Mouse (Mus musculus): ENCODE results near the gene Gimap7. TPM values are rescaled to one million over a fixed set of nuclear protein-coding genes. Genes with fewer than 3 reads are reported as not detected.

Gimap7 gene
- polyA plus RNA-seq, 1 experiment from 2014 or later: 0.30 TPM

- WGBS: 92% methylated on average over 1 of the region's 1 CpGs
Observed at GRCm38 (mm10) chr6:48733660-48734059, 15.2 kb downstream of the Gimap7 start.

GRCm38 (mm10) chr6:48737053-48737452 lies 18.6 kb downstream of the Gimap7 start:
- no peaks in the 10 kb centered on the region for H3K36me3 ChIP-seq
- H3K9me3 ChIP-seq: no peaks in the 10 kb centered on the region
- WGBS: 81% methylated on average over 2 of the region's 2 CpGs
- no peak overlapping the region for H3K9ac ChIP-seq
- H3K27me3 ChIP-seq (replicated peaks): peaks cover under 1% of the 10 kb centered on the region; the same call in 1 of the 2 replicates
- no peak overlapping the region for H3K4me2 ChIP-seq (replicated peaks)
- H3K4me1 ChIP-seq (replicated peaks): peaks cover 4% of the 10 kb centered on the region; the same call in 1 of the 2 replicates
- H3K27ac ChIP-seq: no peak overlapping the region
- ATAC-seq: no peak
- H3K4me3 ChIP-seq (replicated peaks): no peak overlapping the region

More at GRCm38 (mm10) chr6:48733660-48734059, 15.2 kb downstream of the Gimap7 start:
- H3K36me3 ChIP-seq: no peaks in the 10 kb centered on the region
- no peak overlapping the region for H3K9ac ChIP-seq
- H3K9me3 ChIP-seq: no peaks in the 10 kb centered on the region
- no peak overlapping the region for H3K4me3 ChIP-seq (replicated peaks)
- H3K4me2 ChIP-seq (replicated peaks): no peak overlapping the region
- no peaks in the 10 kb centered on the region for H3K27me3 ChIP-seq (replicated peaks)
- no peaks in the 10 kb centered on the region for H3K4me1 ChIP-seq (replicated peaks)
- no peak for ATAC-seq
- H3K27ac ChIP-seq: no peak overlapping the region

GRCm38 (mm10) chr6:48737688-48738087 lies 19.3 kb downstream of the Gimap7 start:
- peaks cover 9% of the 10 kb centered on the region; the same call in 1 of the 2 replicates for H3K4me1 ChIP-seq (replicated peaks)
- no peak overlapping the region for H3K4me2 ChIP-seq (replicated peaks)
- 88% methylated on average over 5 of the region's 5 CpGs for WGBS
- H3K27me3 ChIP-seq (replicated peaks): peaks cover 7% of the 10 kb centered on the region
- ATAC-seq: no peak
- H3K36me3 ChIP-seq: no peaks in the 10 kb centered on the region
- H3K4me3 ChIP-seq (replicated peaks): no peak overlapping the region
- H3K9me3 ChIP-seq: no peaks in the 10 kb centered on the region
- no peak overlapping the region for H3K9ac ChIP-seq
- no peak overlapping the region for H3K27ac ChIP-seq

- ATAC-seq: no peak
- Histone ChIP-seq H3K27me3 (replicated peaks) (peaks cover 10% of the 10 kb centered on the region), H3K36me3 (no peaks in the 10 kb centered on the region), H3K4me1 (replicated peaks) (peaks cover 16% of the 10 kb centered on the region), H3K27ac (peak within 1 kb of the TSS; percentile 54; the same call in 1 of the 2 replicates), H3K9ac (peak within 1 kb of the TSS; percentile 20; the same call in 1 of the 2 replicates), H3K4me2 (replicated peaks) (peak within 1 kb of the TSS; percentile 89), H3K4me3 (replicated peaks) (peak within 1 kb of the TSS; percentile 34), H3K9me3 (no peaks in the 10 kb centered on the region)
- 65% methylated on average over 15 of the region's 15 CpGs for WGBS
Observed at GRCm38 (mm10) chr6:48738961-48739779, 20.7 kb downstream of the Gimap7 start, which contains the start of gene Gimap1. Gene Gimap1 (plus strand): TSS chr6:48739054.

- peaks cover 10% of the 10 kb centered on the region for H3K27me3 ChIP-seq (replicated peaks)
- ATAC-seq: no peak
- no peaks in the 10 kb centered on the region for H3K36me3 ChIP-seq
- peak overlapping the region; percentile 15; the same call in 1 of the 2 replicates for H3K4me3 ChIP-seq (replicated peaks)
- no peak overlapping the region for H3K9ac ChIP-seq
- H3K27ac ChIP-seq: no peak overlapping the region
- H3K4me1 ChIP-seq (replicated peaks): peaks cover 16% of the 10 kb centered on the region
- H3K4me2 ChIP-seq (replicated peaks): peak overlapping the region; percentile 89
- no peaks in the 10 kb centered on the region for H3K9me3 ChIP-seq
- WGBS: 81% methylated on average over 3 of the region's 3 CpGs
Observed at GRCm38 (mm10) chr6:48739780-48740055, 21.3 kb downstream of the Gimap7 start.

GRCm38 (mm10) chr6:48740501-48741169 lies 22.2 kb downstream of the Gimap7 start:
- Histone ChIP-seq H3K4me1 (replicated peaks) (peaks cover 16% of the 10 kb centered on the region), H3K27ac (peak overlapping the region; percentile 89), H3K27me3 (replicated peaks) (peaks cover 10% of the 10 kb centered on the region), H3K4me3 (replicated peaks) (peak overlapping the region; percentile 15), H3K9ac (no peak overlapping the region), H3K36me3 (no peaks in the 10 kb centered on the region), H3K4me2 (replicated peaks) (peak overlapping the region; percentile 89), H3K9me3 (no peaks in the 10 kb centered on the region)
- ATAC-seq: no peak
- 50% methylated on average over 3 of the region's 3 CpGs for WGBS

- H3K4me1 ChIP-seq (replicated peaks): peaks cover 16% of the 10 kb centered on the region
- peak overlapping the region; percentile 89 for H3K27ac ChIP-seq
- H3K36me3 ChIP-seq: no peaks in the 10 kb centered on the region
- peak; percentile 79 for ATAC-seq
- 0 out of 2 replicates have a peak overlapping the region, but pooled peaks have one; percentile 6 for H3K4me3 ChIP-seq (replicated peaks)
- peaks cover 10% of the 10 kb centered on the region for H3K27me3 ChIP-seq (replicated peaks)
- H3K4me2 ChIP-seq (replicated peaks): peak overlapping the region; percentile 89
- no peak overlapping the region for H3K9ac ChIP-seq
- no peaks in the 10 kb centered on the region for H3K9me3 ChIP-seq
- WGBS: 22% methylated on average over 3 of the region's 3 CpGs
Observed at GRCm38 (mm10) chr6:48741273-48741672, 22.9 kb downstream of the Gimap7 start.

- WGBS: 8% methylated on average over 9 of the region's 9 CpGs
- peak overlapping the region; percentile 89 for H3K4me2 ChIP-seq (replicated peaks)
- ATAC-seq: peak; percentile 71
Observed at GRCm38 (mm10) chr6:48741711-48742206, 23.3 kb downstream of the Gimap7 start.

GRCm38 (mm10) chr6:48742422-48743351 lies 24.3 kb downstream of the Gimap7 start:
- Histone ChIP-seq H3K9me3 (no peaks in the 10 kb centered on the region), H3K4me2 (replicated peaks) (peak overlapping the region; percentile 89), H3K4me1 (replicated peaks) (peaks cover 19% of the 10 kb centered on the region), H3K36me3 (no peaks in the 10 kb centered on the region), H3K4me3 (replicated peaks) (peak overlapping the region; percentile 50), H3K9ac (peak overlapping the region; percentile 54), H3K27me3 (replicated peaks) (peaks cover 10% of the 10 kb centered on the region), H3K27ac (peak overlapping the region; percentile 89)
- 4% methylated on average over 52 of the region's 52 CpGs for WGBS
- peak; percentile 73 for ATAC-seq

More at GRCm38 (mm10) chr6:48741711-48742206, 23.3 kb downstream of the Gimap7 start:
- Histone ChIP-seq H3K4me1 (replicated peaks) (peaks cover 16% of the 10 kb centered on the region), H3K9me3 (no peaks in the 10 kb centered on the region), H3K36me3 (no peaks in the 10 kb centered on the region), H3K27ac (peak overlapping the region; percentile 89), H3K9ac (no peak overlapping the region), H3K4me3 (replicated peaks) (peak overlapping the region; percentile 50), H3K27me3 (replicated peaks) (peaks cover 10% of the 10 kb centered on the region)

GRCm38 (mm10) chr6:48745490-48745889 lies 27.1 kb downstream of the Gimap7 start:
- 0 out of 2 replicates have a peak overlapping the region, but pooled peaks have one; percentile 3 for H3K4me2 ChIP-seq (replicated peaks)
- H3K9me3 ChIP-seq: no peaks in the 10 kb centered on the region
- H3K36me3 ChIP-seq: no peaks in the 10 kb centered on the region
- H3K9ac ChIP-seq: no peak overlapping the region
- H3K4me3 ChIP-seq (replicated peaks): no peak overlapping the region
- H3K27me3 ChIP-seq (replicated peaks): peaks cover 10% of the 10 kb centered on the region
- peaks cover 19% of the 10 kb centered on the region for H3K4me1 ChIP-seq (replicated peaks)
- H3K27ac ChIP-seq: 0 out of 2 replicates have a peak overlapping the region, but pooled peaks have one; percentile 44
- 52% methylated on average over 2 of the region's 2 CpGs for WGBS
- ATAC-seq: no peak
